Mouse (Mus musculus) heart, adult 8-10 months (tissue): ENCODE results near the gene Shisa6. TPM values are rescaled to one million over a fixed set of nuclear protein-coding genes. Genes with fewer than 3 reads are reported as not detected.
"Not testable (repeated sequence)": the region's sequence is repeated elsewhere in the genome, so short reads cannot be mapped to it uniquely, and the experiment has no call there.

ENCODE experiments used
- DNase-seq: peaks from one replicate; pipeline ENCODE4 v3.0.0; 2022; ENCODE audit warnings: low spot score
- total RNA-seq, 4 experiments: library from RNA; stranded (reverse); gene quantifications; 2 replicates each; pipeline ENCODE4 v1.2.4; 2022

Shisa6 gene
- total RNA-seq, 4 experiments from 2014 or later = 0.60 to 3.3 (median 1.4) TPM

GRCm38 (mm10) chr11:66482501-66482900 is 43.3 kb downstream of the Shisa6 start:
- DNase-seq = no peak

- DNase-seq = no peak
Observed at GRCm38 (mm10) chr11:66442631-66443030, 83.1 kb downstream of the Shisa6 start.

- DNase-seq = no peak
Observed at GRCm38 (mm10) chr11:66426129-66426528, 99.6 kb downstream of the Shisa6 start.

- no peak for DNase-seq
Observed at GRCm38 (mm10) chr11:66418216-66418615, 107.5 kb downstream of the Shisa6 start.

GRCm38 (mm10) chr11:66408721-66409120 is 117.0 kb downstream of the Shisa6 start:
- not testable (repeated sequence) for DNase-seq

GRCm38 (mm10) chr11:66400036-66400435 is 125.7 kb downstream of the Shisa6 start:
- DNase-seq = no peak

- DNase-seq = no peak
Observed at GRCm38 (mm10) chr11:66387561-66387960, 138.2 kb downstream of the Shisa6 start.

- no peak for DNase-seq
Observed at GRCm38 (mm10) chr11:66371796-66372195, 154.0 kb downstream of the Shisa6 start.

- DNase-seq = peak; percentile 11
Observed at GRCm38 (mm10) chr11:66369764-66370163, 156.0 kb downstream of the Shisa6 start.

GRCm38 (mm10) chr11:66366809-66367685 is 158.7 kb downstream of the Shisa6 start:
- DNase-seq = no peak

GRCm38 (mm10) chr11:66359811-66360210 is 166.0 kb downstream of the Shisa6 start:
- DNase-seq = no peak

- no peak for DNase-seq
Observed at GRCm38 (mm10) chr11:66344822-66345221, 180.9 kb downstream of the Shisa6 start.

- DNase-seq = no peak
Observed at GRCm38 (mm10) chr11:66336313-66336712, 189.5 kb downstream of the Shisa6 start.

GRCm38 (mm10) chr11:66312764-66313163 is 213.0 kb downstream of the Shisa6 start:
- DNase-seq = no peak

- no peak for DNase-seq
Observed at GRCm38 (mm10) chr11:66304396-66304795, 221.4 kb downstream of the Shisa6 start.

GRCm38 (mm10) chr11:66274707-66275081 is 251.1 kb downstream of the Shisa6 start:
- no peak for DNase-seq

GRCm38 (mm10) chr11:66273904-66274706 is 251.7 kb downstream of the Shisa6 start:
- no peak for DNase-seq

- DNase-seq = no peak
Observed at GRCm38 (mm10) chr11:66267029-66267428, 258.7 kb downstream of the Shisa6 start.

- no peak for DNase-seq
Observed at GRCm38 (mm10) chr11:66265336-66265990, 260.3 kb downstream of the Shisa6 start.

- no peak for DNase-seq
Observed at GRCm38 (mm10) chr11:66260205-66260604, 265.6 kb downstream of the Shisa6 start.

- DNase-seq = peak; percentile 6
Observed at GRCm38 (mm10) chr11:66258851-66259250, 266.9 kb downstream of the Shisa6 start.

GRCm38 (mm10) chr11:66247115-66247514 is 278.6 kb downstream of the Shisa6 start:
- no peak for DNase-seq
